Mouse (Mus musculus) lung, postnatal 25 days (tissue): ENCODE measurements around the gene Serinc1.
A peak's percentile ranks its signal among the peaks of the same experiment; 100 is the strongest.

Experiments used
- DNase-seq: peaks from one replicate; pipeline ENCODE4 v3.0.0; 2022; ENCODE audit warnings: low spot score

Serinc1 gene

GRCm38 (mm10) chr10:57485908-57486541 lies 46.3 kb downstream of the Serinc1 start, which contains the start of gene Hsf2:
Gene Hsf2 (plus strand): TSS chr10:57486385.
- peak; percentile 97 for DNase-seq

- no peak for DNase-seq
Observed at GRCm38 (mm10) chr10:57484741-57485140, 47.6 kb downstream of the Serinc1 start.

- DNase-seq: no peak
Observed at GRCm38 (mm10) chr10:57481717-57482116, 50.6 kb downstream of the Serinc1 start.

- DNase-seq: no peak
Observed at GRCm38 (mm10) chr10:57477121-57477843, 55.0 kb downstream of the Serinc1 start.
